In genomic region chr12:76324679-76325431, GRCm38 (mm10) we compare ENCODE assay signal across 8 mouse cellular contexts. TPM values are rescaled to one million over a fixed set of nuclear protein-coding genes. Genes with fewer than 3 reads are reported as not detected.
DNase-seq lines count a peak whose midpoint lies in the region; ATAC-seq and TF ChIP-seq lines count a peak whose summit lies in the region.

TSS of gene Akap5 (plus strand) at chr12:76324891.

- peak; percentile 99 for ATAC-seq in forebrain, embryonic 15.5 days (replicated peaks)
- ATAC-seq in megakaryocyte progenitor cell, adult 5-6 weeks (replicated peaks; ENCODE audit: poor library complexity), result peak; percentile 53

- peak within 1 kb of the TSS; percentile 86 for H3K4me3 ChIP-seq in forebrain, embryonic 15.5 days
- peak within 1 kb of the TSS; percentile 70 for H3K4me3 ChIP-seq in hindbrain, embryonic 10.5 days

- intact Hi-C loops in left cerebral cortex, postnatal 25 days (cut with DNase I), result loop anchor here (2.0 to 5.0 kb wide), 2 partner anchors 16 to 43 kb away; no protein-coding TSS in a partner anchor

- TF ChIP-seq CTCF in brain, embryonic 14.5 days (IDR thresholded peaks at IDR 0.05; ENCODE audit: borderline replicate concordance, extremely low read depth, insufficient read depth, insufficient read length), result no peak

- WGBS in forebrain, embryonic 15.5 days, result 1% methylated on average over 53 of the region's 53 CpGs
- 2% methylated on average over 53 of the region's 53 CpGs for WGBS in hindbrain, embryonic 10.5 days

- peak within 1 kb of the TSS; percentile 36 for H3K27ac ChIP-seq in forebrain, embryonic 15.5 days (replicated peaks)
- peak within 1 kb of the TSS; percentile 87 for H3K27ac ChIP-seq in hindbrain, embryonic 10.5 days

- H3K9me3 ChIP-seq in forebrain, embryonic 15.5 days, result no peaks in the 10 kb centered on the region
- H3K9me3 ChIP-seq in hindbrain, embryonic 10.5 days, result no peaks in the 10 kb centered on the region

- peak within 1 kb of the TSS; percentile 78 for H3K9ac ChIP-seq in forebrain, embryonic 15.5 days (replicated peaks)

- H3K4me1 ChIP-seq in forebrain, embryonic 15.5 days, result peaks cover 10% of the 10 kb centered on the region
- peaks cover 16% of the 10 kb centered on the region for H3K4me1 ChIP-seq in hindbrain, embryonic 10.5 days (replicated peaks)

- peak within 1 kb of the TSS; percentile 94 for H3K4me2 ChIP-seq in forebrain, embryonic 15.5 days (replicated peaks)

- no peaks in the 10 kb centered on the region for H3K27me3 ChIP-seq in forebrain, embryonic 15.5 days
- H3K27me3 ChIP-seq in hindbrain, embryonic 10.5 days (ENCODE audit: insufficient read depth, poor library complexity, severe bottlenecking), result peaks cover 14% of the 10 kb centered on the region

- TF ChIP-seq POLR2A in brain, embryonic 14.5 days (IDR thresholded peaks at IDR 0.05; ENCODE audit: borderline replicate concordance, extremely low read depth, insufficient read depth, insufficient read length, poor library complexity, severe bottlenecking), result peak; percentile 94

- H3K36me3 ChIP-seq in forebrain, embryonic 15.5 days, result 0 out of 2 replicates have a peak, but pooled peaks cover 5% of the 10 kb centered on the region
- peaks cover 34% of the 10 kb centered on the region for H3K36me3 ChIP-seq in hindbrain, embryonic 10.5 days

- DNase-seq in R1 (ENCODE audit: low read depth, low spot score) (peak; percentile 79), adipocyte (ENCODE audit: low spot score) (no peak)
- peak; percentile 91 for DNase-seq in brain, embryonic 14.5 days (ENCODE audit: low read depth)
- peak; percentile 91 for DNase-seq in hindbrain, embryonic 10.5 days (ENCODE audit: low spot score)
- DNase-seq in left cerebral cortex, postnatal 25 days (ENCODE audit: low spot score in 2 of 2), result peak; percentile 67 to 77
- DNase-seq in right cerebral cortex, postnatal 36 days (ENCODE audit: low spot score in 2 of 2), result peak; percentile 44 to 55

RNA-seq across cellular contexts. Expression of gene Akap5, which starts in this region (rescaled TPM):
- 4.2 and 8.5 TPM in 2 replicates for polyA plus RNA-seq in brain, embryonic 14.5 days (2012; rRNA removed)
- 7.3 and 7.4 TPM in 2 replicates for polyA plus RNA-seq in forebrain, embryonic 15.5 days (2015; fragmentation: Nextera tagmentation; extraction: Ambion mirVana)
- polyA plus RNA-seq in hindbrain, embryonic 10.5 days (2016; fragmentation: Nextera tagmentation; extraction: Ambion mirVana), result 3.7 and 4.0 TPM in 2 replicates
- 100 to 1,000 TPM in 1 of 2 experiments, 10 to 100 TPM in 1; 95.4 to 108 TPM for total RNA-seq in left cerebral cortex, postnatal 25 days (2021)
- 0.24 and 0.35 TPM in 2 replicates for total RNA-seq in megakaryocyte progenitor cell, adult 5-6 weeks (2015)
- 0.25 and 0.74 TPM in 2 replicates for total RNA-seq in megakaryocyte progenitor cell, adult 5-6 weeks (2017)

Comparison
In these comparisons a context has a peak if more than half of its experiments do, and no peak if none do; other contexts are left out.
1. RNA of gene Akap5 (total RNA-seq): 95.4 to 108 TPM in left cerebral cortex, postnatal 25 days; 0.24 to 0.74 TPM in megakaryocyte progenitor cell, adult 5-6 weeks; every median in the first group is over 10 times any median in the second.
2. Peak in ATAC-seq in megakaryocyte progenitor cell, adult 5-6 weeks; RNA of the gene not detected or under 1 TPM.